Mouse (Mus musculus) MEL (cell line): ENCODE results near the gene Prkar2a.

ENCODE experiments used
- CHD2 ChIP-seq: IDR thresholded peaks from 2 replicates; pipeline ENCODE4 v1.6.1; 2011; ENCODE audit warnings: low read length, improper control_type of control experiment
- CTCF ChIP-seq, 3 experiments: IDR thresholded peaks in 2 of 3; conservative IDR thresholded peaks in 1 of 3; 2 replicates each; pipeline ENCODE4 v1.5.1; 2011 to 2012; ENCODE audit warnings: low read length in 3 of 3, low read depth in 2 of 3, mild to moderate bottlenecking in 2 of 3, improper control_type of control experiment in 1 of 3, inconsistent platforms in 1 of 3, mixed read lengths in 1 of 3, moderate library complexity in 1 of 3; ENCODE audit not compliant: control insufficient read depth in 1 of 3, insufficient read depth in 1 of 3, poor library complexity in 1 of 3, severe bottlenecking in 1 of 3
- GATA1 ChIP-seq: IDR thresholded peaks from 2 replicates; pipeline ENCODE4 v1.6.1; 2011; ENCODE audit warnings: low read depth, low read length, improper control_type of control experiment
- MAFK ChIP-seq: IDR thresholded peaks from 2 replicates; pipeline ENCODE4 v1.6.1; 2011; ENCODE audit warnings: low read depth, mild to moderate bottlenecking, low read length, improper control_type of control experiment, borderline replicate concordance
- MEF2A ChIP-seq: IDR thresholded peaks from 2 replicates; pipeline ENCODE4 v1.6.1; 2014; ENCODE audit warnings: low read depth, mild to moderate bottlenecking, inconsistent platforms, low read length, improper control_type of control experiment; ENCODE audit not compliant: poor library complexity, insufficient replicate concordance, severe bottlenecking; ENCODE audit errors: extremely low read depth
- NRF1 ChIP-seq: IDR thresholded peaks from 2 replicates; pipeline ENCODE4 v1.6.1; 2014; ENCODE audit warnings: low read depth, mild to moderate bottlenecking, inconsistent platforms, low read length, improper control_type of control experiment, moderate library complexity; ENCODE audit not compliant: poor library complexity, insufficient read depth, severe bottlenecking
- POLR2A ChIP-seq, 2 experiments: IDR thresholded peaks; 2 replicates each; pipeline ENCODE4 v1.6.1; 2011 to 2012; ENCODE audit warnings: low read length in 2 of 2, mild to moderate bottlenecking in 2 of 2, control low read depth in 1 of 2, improper control_type of control experiment in 1 of 2, low read depth in 1 of 2, moderate library complexity in 1 of 2; ENCODE audit not compliant: control insufficient read depth in 1 of 2, insufficient read depth in 1 of 2, poor library complexity in 1 of 2
- RAD21 ChIP-seq: IDR thresholded peaks from 2 replicates; pipeline ENCODE4 v1.6.1; 2011; ENCODE audit warnings: mild to moderate bottlenecking, low read depth, low read length, improper control_type of control experiment
- ZC3H11A ChIP-seq: IDR thresholded peaks from 2 replicates; pipeline ENCODE4 v1.6.1; 2012; ENCODE audit warnings: low read depth, mild to moderate bottlenecking, inconsistent platforms, low read length, improper control_type of control experiment

DNA sequence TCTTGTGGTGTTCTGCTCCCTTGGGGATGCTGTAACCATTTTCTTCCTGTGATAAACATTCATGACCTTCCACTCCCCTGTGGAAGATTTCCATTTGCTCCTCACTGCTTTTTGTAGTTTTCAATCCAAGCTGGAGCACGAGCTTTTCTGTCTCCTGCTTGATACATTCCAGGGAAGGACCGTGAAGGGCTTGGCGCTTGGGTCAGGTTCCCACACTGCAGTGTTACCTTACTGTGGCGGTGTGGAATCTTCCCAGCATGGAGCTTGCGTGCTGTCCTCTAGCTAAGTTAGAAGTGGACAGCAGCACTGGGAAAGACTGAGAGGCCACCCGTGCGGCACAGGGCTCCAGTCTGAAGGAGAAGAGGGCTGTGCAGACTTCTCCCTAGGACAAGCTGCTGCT lies 15.5 kb downstream of the Prkar2a start:
- TF ChIP-seq NRF1 (no peak), CTCF (IDR thresholded peaks at IDR 0.05 in 2 of 3, conservative IDR thresholded peaks at IDR 0.05 in 1 of 3; ENCODE audit: control insufficient read depth in 1 of 3, insufficient read depth in 1 of 3, low read depth in 2 of 3, low read length in 3 of 3, poor library complexity in 1 of 3, severe bottlenecking in 1 of 3) (no peak), CHD2 (no peak), RAD21 (no peak), ZC3H11A (no peak), GATA1 (no peak), MEF2A (no peak), POLR2A (IDR thresholded peaks at IDR 0.05; ENCODE audit: control insufficient read depth in 1 of 2, insufficient read depth in 1 of 2, low read depth in 1 of 2, low read length in 2 of 2, poor library complexity in 1 of 2) (no peak), MAFK (no peak)
